16 mouse cellular contexts compared by ENCODE assay signal in genomic region chr8:128059817-128060216, GRCm38 (mm10).
"Had no signal": no experiment of that assay in that cellular context is flagged by ENCODE, and none has a peak within 500 bp of the region (broad histone marks: within the 10 kb centered on the region; RNA-seq: fewer than 3 reads in every experiment).

No protein-coding gene starts in this region.

- H3K9ac ChIP-seq: liver, postnatal 0 days; lung, embryonic 15.5 days; midbrain, embryonic 13.5 days; midbrain, embryonic 15.5 days; neural tube, embryonic 12.5 days had no signal

- H3K4me1 ChIP-seq: lung, embryonic 15.5 days; megakaryocyte, embryonic 14.5 days; midbrain, embryonic 13.5 days; midbrain, embryonic 15.5 days; neural tube, embryonic 12.5 days had no signal

- ATAC-seq: liver, postnatal 0 days; lung, postnatal 0 days; midbrain, embryonic 13.5 days; midbrain, embryonic 15.5 days had no signal

- H3K4me3 ChIP-seq: lung, embryonic 15.5 days; megakaryocyte, embryonic 14.5 days; midbrain, embryonic 13.5 days; midbrain, embryonic 15.5 days; neural tube, embryonic 12.5 days had no signal

- H3K27me3 ChIP-seq: lung, embryonic 15.5 days; megakaryocyte, embryonic 14.5 days; midbrain, embryonic 13.5 days; midbrain, embryonic 15.5 days; neural tube, embryonic 12.5 days had no signal

- DNase-seq: liver, postnatal 0 days; lung, adult 2 months; lung, postnatal 14 days; lung, postnatal 36 days; right cerebral cortex, postnatal 14 days; spleen, adult 18-20 months; thymus, adult 18-20 months; thymus, postnatal 14 days; thymus, postnatal 36 days had no signal

- H3K4me2 ChIP-seq: lung, embryonic 15.5 days; midbrain, embryonic 11.5 days; midbrain, embryonic 13.5 days; midbrain, embryonic 15.5 days; neural tube, embryonic 12.5 days had no signal

- H3K9me3 ChIP-seq: lung, embryonic 15.5 days; megakaryocyte, embryonic 14.5 days; midbrain, embryonic 13.5 days; midbrain, embryonic 15.5 days; neural tube, embryonic 12.5 days had no signal

- H3K27ac ChIP-seq: lung, embryonic 15.5 days; midbrain, embryonic 13.5 days; midbrain, embryonic 15.5 days; neural tube, embryonic 12.5 days had no signal

- H3K36me3 ChIP-seq: lung, embryonic 15.5 days; midbrain, embryonic 13.5 days; midbrain, embryonic 15.5 days; neural tube, embryonic 12.5 days had no signal
